Mouse (Mus musculus) heart, embryonic 11.5 days (tissue): ENCODE measurements at regions not wholly inside any gene's neighbourhood (a gene's known extent, or its start where the extent isn't known, plus 50 kb on each side); places are given as distances from the start of the nearest gene placed in this dataset.

Experiments
- ATAC-seq: fragments of 200-750 bp; cut with Nextera tagmentation; replicated peaks from 2 replicates; pipeline ENCODE4 v1.8.0; 2017; ENCODE audit warnings: moderate library complexity; ENCODE audit not compliant: insufficient number of reproducible peaks, low FRiP score, low TSS enrichment
- H3K27ac ChIP-seq: fragments of 300-500 bp; sonication (generic); 2 replicates; pipeline ENCODE4 v1.5.1; 2014; ENCODE audit warnings: mild to moderate bottlenecking, low read depth, low read length
- H3K27me3 ChIP-seq: fragments of 300-500 bp; sonication (generic); 2 replicates; pipeline ENCODE4 v1.6.1; 2014; ENCODE audit warnings: mild to moderate bottlenecking, low read length, mixed read lengths; ENCODE audit not compliant: control insufficient read depth, insufficient read depth
- H3K36me3 ChIP-seq: fragments of 300-500 bp; sonication (generic); 2 replicates; pipeline ENCODE4 v1.6.1; 2014; ENCODE audit warnings: mild to moderate bottlenecking, low read length, moderate library complexity, mixed read lengths; ENCODE audit not compliant: control insufficient read depth, insufficient read depth
- H3K4me1 ChIP-seq: fragments of 300-500 bp; sonication (generic); 2 replicates; pipeline ENCODE4 v1.6.1; 2014; ENCODE audit warnings: low read length; ENCODE audit not compliant: control insufficient read depth, insufficient read depth
- H3K4me2 ChIP-seq: fragments of 300-500 bp; sonication (generic); 2 replicates; pipeline ENCODE4 v1.6.1; 2014; ENCODE audit warnings: mild to moderate bottlenecking, moderate library complexity
- H3K4me3 ChIP-seq: fragments of 300-500 bp; sonication (generic); 2 replicates; pipeline ENCODE4 v1.5.1; 2014; ENCODE audit warnings: low read depth, low read length
- H3K9ac ChIP-seq: fragments of 300-500 bp; sonication (generic); 2 replicates; pipeline ENCODE4 v1.6.1; 2014; ENCODE audit warnings: mild to moderate bottlenecking, low read depth, low read length, moderate library complexity
- H3K9me3 ChIP-seq: fragments of 300-500 bp; sonication (generic); replicated peaks from 2 replicates; pipeline ENCODE4 v1.6.1; 2016; ENCODE audit warnings: low read length; ENCODE audit not compliant: control insufficient read depth
- WGBS: fragments of 180-500 bp; shearing (Covaris S2); extraction: QIAGEN DNeasy Blood & Tissue Kit; methylation state at CpG from one replicate; pipeline ENCODE4 v1.1.7; 2014; ENCODE audit not compliant: insufficient replicate concordance; 5-methylcytosine and 5-hydroxymethylcytosine counted together

DNA sequence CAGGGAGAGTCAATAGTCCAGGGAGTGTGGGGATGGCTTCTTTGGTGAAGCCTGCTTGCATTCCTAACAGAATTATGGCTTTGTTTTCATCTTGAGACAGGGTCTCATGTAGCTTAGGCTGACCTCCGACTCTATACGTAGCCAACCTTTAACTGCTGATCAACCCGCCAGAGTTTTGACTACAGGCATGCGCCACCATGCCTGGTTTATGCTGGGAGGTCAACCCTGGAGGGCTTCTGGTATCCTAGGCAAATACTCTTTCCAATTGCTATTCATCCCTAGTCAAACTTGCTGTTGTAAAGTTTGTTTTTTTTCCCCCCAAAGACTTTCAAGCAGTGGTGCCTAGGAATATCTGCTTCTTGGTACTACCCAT is 127.3 kb upstream of the Adgrl2 start:
- Histone ChIP-seq H3K4me2 (no peak overlapping the region), H3K9ac (no peak overlapping the region), H3K36me3 (no peaks in the 10 kb centered on the region), H3K27ac (no peak overlapping the region), H3K27me3 (no peaks in the 10 kb centered on the region), H3K9me3 (no peaks in the 10 kb centered on the region), H3K4me1 (peaks cover 16% of the 10 kb centered on the region; the same call in 1 of the 2 replicates), H3K4me3 (no peak overlapping the region)
- 82% methylated on average over 4 of the region's 4 CpGs for WGBS
- no peak; the same call in 1 of the 2 replicates for ATAC-seq

DNA sequence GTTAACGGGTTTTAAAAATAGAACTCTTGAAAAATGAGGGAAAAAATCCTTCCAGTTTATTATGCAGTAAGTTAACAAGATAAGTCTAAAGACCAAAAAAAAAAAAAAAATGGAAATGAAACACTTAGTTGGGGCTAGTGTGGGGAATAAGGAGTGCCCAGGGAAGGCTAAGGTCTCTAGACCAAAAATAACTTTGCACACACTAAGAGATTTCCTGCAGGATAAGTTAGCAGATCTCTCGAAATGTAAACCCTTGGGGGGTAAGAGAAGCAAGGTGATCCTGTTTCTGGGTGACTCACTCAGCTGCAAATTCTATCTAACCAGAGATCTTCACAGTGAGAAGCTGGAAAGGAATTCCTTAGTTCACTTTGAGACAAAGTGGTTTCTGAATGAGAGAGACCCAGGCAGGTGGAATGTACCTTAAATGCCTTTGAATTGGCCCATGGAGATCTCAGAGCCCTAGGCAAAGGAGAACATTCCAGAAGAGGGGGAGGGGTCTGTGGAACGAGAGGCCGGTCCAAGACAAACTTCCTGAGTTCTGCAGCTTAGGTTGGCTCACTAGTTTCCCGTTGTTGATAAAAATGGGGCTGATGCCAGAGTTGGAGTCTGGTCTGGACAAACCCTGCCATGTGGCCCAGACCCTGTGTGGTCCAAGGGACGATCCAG is 126.8 kb upstream of the Adgrl2 start:
- no peaks in the 10 kb centered on the region for H3K27me3 ChIP-seq
- H3K4me1 ChIP-seq, result peaks cover 21% of the 10 kb centered on the region
- no peak overlapping the region for H3K9ac ChIP-seq
- no peak overlapping the region for H3K4me2 ChIP-seq
- peak; percentile 55 for ATAC-seq
- no peaks in the 10 kb centered on the region for H3K9me3 ChIP-seq
- H3K4me3 ChIP-seq, result no peak overlapping the region
- no peaks in the 10 kb centered on the region for H3K36me3 ChIP-seq
- 26% methylated on average over 6 of the region's 6 CpGs for WGBS
- H3K27ac ChIP-seq, result no peak overlapping the region

DNA sequence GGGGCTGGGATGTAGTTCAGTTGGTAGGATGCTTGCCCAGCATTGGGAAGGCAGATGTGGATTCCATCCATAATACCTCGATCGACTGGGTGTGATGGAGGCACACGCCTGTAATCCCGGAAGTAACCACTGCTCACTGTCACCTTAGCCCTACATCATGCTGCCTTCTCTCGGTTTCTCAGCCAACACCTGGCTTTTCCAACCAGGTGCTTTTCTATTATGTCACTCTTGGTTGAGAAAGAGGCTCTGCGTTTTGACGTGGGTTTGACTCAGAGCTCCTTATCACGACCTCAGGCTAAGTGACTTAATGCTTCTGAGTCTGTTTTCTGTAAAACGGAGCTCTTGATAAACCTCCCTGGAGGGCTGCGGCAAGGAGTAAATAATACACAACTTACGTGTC is 126.2 kb upstream of the Adgrl2 start:
- 42% methylated on average over 11 of the region's 11 CpGs for WGBS
- H3K27ac ChIP-seq, result no peak overlapping the region
- 0 out of 2 replicates have a peak, but pooled peaks have one; percentile 28 for ATAC-seq
- H3K36me3 ChIP-seq, result no peaks in the 10 kb centered on the region
- H3K9ac ChIP-seq, result no peak overlapping the region
- no peak overlapping the region for H3K4me3 ChIP-seq
- peaks cover 26% of the 10 kb centered on the region for H3K4me1 ChIP-seq
- H3K4me2 ChIP-seq, result peak overlapping the region; percentile 8; the same call in 1 of the 2 replicates
- H3K9me3 ChIP-seq, result no peaks in the 10 kb centered on the region
- no peaks in the 10 kb centered on the region for H3K27me3 ChIP-seq

GRCm38 (mm10) chr3:149115901-149116300 is 125.5 kb upstream of the Adgrl2 start:
- WGBS, result 52% methylated on average over 12 of the region's 12 CpGs
- no peaks in the 10 kb centered on the region for H3K9me3 ChIP-seq
- H3K36me3 ChIP-seq, result no peaks in the 10 kb centered on the region
- no peak overlapping the region for H3K4me3 ChIP-seq
- H3K9ac ChIP-seq, result no peak overlapping the region
- H3K27ac ChIP-seq, result no peak overlapping the region
- 0 out of 2 replicates have a peak, but pooled peaks cover 2% of the 10 kb centered on the region for H3K27me3 ChIP-seq
- H3K4me1 ChIP-seq, result peaks cover 33% of the 10 kb centered on the region
- no peak for ATAC-seq
- peak overlapping the region; percentile 14; the same call in 1 of the 2 replicates for H3K4me2 ChIP-seq

- Histone ChIP-seq H3K4me3 (no peak overlapping the region), H3K9me3 (no peaks in the 10 kb centered on the region), H3K36me3 (no peaks in the 10 kb centered on the region), H3K4me2 (no peak overlapping the region), H3K9ac (no peak overlapping the region), H3K27ac (no peak overlapping the region), H3K27me3 (0 out of 2 replicates have a peak, but pooled peaks cover 2% of the 10 kb centered on the region), H3K4me1 (peaks cover 39% of the 10 kb centered on the region)
- 71% methylated on average over 6 of the region's 6 CpGs for WGBS
- no peak for ATAC-seq
Observed at GRCm38 (mm10) chr3:149112878-149113277, 122.5 kb upstream of the Adgrl2 start.

- H3K4me1 ChIP-seq, result peaks cover 33% of the 10 kb centered on the region
- peak overlapping the region; percentile 32 for H3K4me2 ChIP-seq
- no peak overlapping the region for H3K27ac ChIP-seq
- H3K27me3 ChIP-seq, result 0 out of 2 replicates have a peak, but pooled peaks cover 2% of the 10 kb centered on the region
- ATAC-seq, result 0 out of 2 replicates have a peak, but pooled peaks have one; percentile 12
- WGBS, result 23% methylated on average over 19 of the region's 19 CpGs
- H3K9me3 ChIP-seq, result no peaks in the 10 kb centered on the region
- no peak overlapping the region for H3K4me3 ChIP-seq
- H3K36me3 ChIP-seq, result no peaks in the 10 kb centered on the region
- no peak overlapping the region for H3K9ac ChIP-seq
Observed at GRCm38 (mm10) chr3:149111529-149112439, 121.4 kb upstream of the Adgrl2 start.

DNA sequence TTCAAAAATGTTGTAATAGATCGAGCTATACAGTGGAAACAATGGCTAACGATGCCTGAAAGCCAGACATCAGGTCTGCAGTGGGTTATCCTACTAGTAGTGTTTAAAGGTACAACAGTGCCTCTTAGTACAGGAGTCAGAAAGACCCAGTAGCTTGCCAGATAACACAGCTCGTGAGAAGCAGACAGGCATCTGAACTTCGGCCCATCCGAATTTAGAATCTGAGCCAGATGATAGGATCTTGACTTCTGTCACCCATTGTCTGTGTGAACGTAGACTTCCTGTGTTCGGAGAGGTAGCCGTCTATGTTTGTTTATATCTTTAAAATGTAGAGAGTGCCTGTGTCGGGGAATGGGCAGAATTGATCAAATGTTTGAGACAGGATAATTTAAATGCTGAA is 120.5 kb upstream of the Adgrl2 start:
- Histone ChIP-seq H3K27me3 (peaks cover 2% of the 10 kb centered on the region; the same call in 1 of the 2 replicates), H3K36me3 (no peaks in the 10 kb centered on the region), H3K4me2 (no peak overlapping the region), H3K4me1 (peaks cover 25% of the 10 kb centered on the region), H3K9ac (no peak overlapping the region), H3K27ac (no peak overlapping the region), H3K9me3 (no peaks in the 10 kb centered on the region), H3K4me3 (no peak overlapping the region)
- ATAC-seq, result no peak
- WGBS, result 25% methylated on average over 9 of the region's 9 CpGs

DNA sequence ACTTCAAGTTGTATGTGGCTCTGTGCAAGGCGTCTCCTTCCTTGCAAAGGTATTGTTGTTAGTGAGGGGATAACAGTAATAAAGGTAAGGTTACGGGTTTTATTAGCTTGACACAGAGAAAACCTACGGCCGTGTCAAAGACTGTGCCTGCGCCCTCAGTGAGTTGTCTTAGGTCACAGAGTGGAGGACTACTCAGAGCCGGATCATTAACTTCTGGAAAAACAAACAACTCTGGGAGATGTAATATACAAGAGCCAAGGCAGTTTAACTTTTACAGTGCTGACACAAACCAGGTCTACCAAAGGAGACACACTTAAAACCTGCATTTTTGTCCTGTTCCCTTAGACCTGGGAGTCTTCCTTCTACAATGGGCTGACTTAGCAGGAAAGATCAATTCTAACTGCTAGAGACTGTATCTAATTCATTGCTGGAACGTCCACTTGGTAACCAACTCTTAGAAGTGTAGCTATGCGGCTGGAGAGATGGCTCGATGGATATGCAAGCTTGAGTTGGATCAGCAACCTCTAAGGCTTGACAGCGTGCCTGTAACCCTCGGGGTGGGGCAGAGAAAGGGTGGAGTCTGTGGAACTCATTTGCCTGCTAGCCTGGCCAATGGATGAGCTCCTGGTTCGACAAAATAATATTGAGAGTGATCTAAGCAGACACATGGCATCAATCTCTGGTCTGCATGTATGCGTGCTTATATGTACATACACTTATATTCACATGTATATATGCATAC is 115.5 kb upstream of the Adgrl2 start:
- H3K4me2 ChIP-seq, result no peak overlapping the region
- peaks cover 2% of the 10 kb centered on the region; the same call in 1 of the 2 replicates for H3K27me3 ChIP-seq
- no peak for ATAC-seq
- H3K27ac ChIP-seq, result no peak overlapping the region
- H3K4me1 ChIP-seq, result peaks cover 14% of the 10 kb centered on the region
- no peaks in the 10 kb centered on the region for H3K36me3 ChIP-seq
- no peak overlapping the region for H3K4me3 ChIP-seq
- WGBS, result 72% methylated on average over 13 of the region's 13 CpGs
- no peak overlapping the region for H3K9ac ChIP-seq
- H3K9me3 ChIP-seq, result no peaks in the 10 kb centered on the region
